Mouse (Mus musculus) kidney, embryonic 14.5 days (tissue): ENCODE results near the gene Safb. TPM values are rescaled to one million over a fixed set of nuclear protein-coding genes. Genes with fewer than 3 reads are reported as not detected.
A peak's percentile ranks its signal among the peaks of the same experiment; 100 is the strongest.

Source experiments
- ATAC-seq: fragments of 200-750 bp; cut with Nextera tagmentation; 2 replicates; pipeline ENCODE4 v1.8.0; 2017; ENCODE audit warnings: moderate number of reproducible peaks, mild to moderate bottlenecking, moderate TSS enrichment, moderate library complexity; ENCODE audit not compliant: low FRiP score, low TSS enrichment
- H3K27ac ChIP-seq: fragments of 300-500 bp; sonication (generic); 2 replicates; pipeline ENCODE4 v1.5.1; 2014; ENCODE audit warnings: low read depth, mild to moderate bottlenecking, low read length, moderate library complexity, mixed read lengths
- H3K27me3 ChIP-seq: fragments of 300-500 bp; sonication (generic); 2 replicates; pipeline ENCODE4 v1.6.1; 2014; ENCODE audit warnings: mild to moderate bottlenecking, low read length; ENCODE audit not compliant: control insufficient read depth, insufficient read depth
- H3K36me3 ChIP-seq: fragments of 300-500 bp; sonication (generic); 2 replicates; pipeline ENCODE4 v1.6.1; 2014; ENCODE audit warnings: low read length, mixed read lengths; ENCODE audit not compliant: control insufficient read depth, insufficient read depth
- H3K4me1 ChIP-seq: fragments of 300-500 bp; sonication (generic); 2 replicates; pipeline ENCODE4 v1.6.1; 2014; ENCODE audit warnings: low read length, mixed read lengths; ENCODE audit not compliant: control insufficient read depth, insufficient read depth
- H3K4me2 ChIP-seq: fragments of 300-500 bp; sonication (generic); replicated peaks from 2 replicates; pipeline ENCODE4 v1.6.1; 2014; ENCODE audit warnings: low read depth, mild to moderate bottlenecking, low read length
- H3K4me3 ChIP-seq: fragments of 300-500 bp; sonication (generic); 2 replicates; pipeline ENCODE4 v1.5.1; 2014; ENCODE audit warnings: mild to moderate bottlenecking, low read length
- H3K9ac ChIP-seq: fragments of 300-500 bp; sonication (generic); 2 replicates; pipeline ENCODE4 v1.6.1; 2014; ENCODE audit warnings: low read depth, mild to moderate bottlenecking, low read length, moderate library complexity
- H3K9me3 ChIP-seq: fragments of 300-500 bp; sonication (generic); 2 replicates; pipeline ENCODE4 v1.6.1; 2016; ENCODE audit warnings: low read length; ENCODE audit not compliant: control insufficient read depth
- WGBS: fragments of 180-500 bp; shearing (Covaris S2); extraction: QIAGEN DNeasy Blood & Tissue Kit; methylation state at CpG from one replicate; pipeline ENCODE4 v1.1.7; 2014; 5-methylcytosine and 5-hydroxymethylcytosine counted together
- polyA plus RNA-seq: library from polyadenylated mRNA; unstranded; fragments of >200 nt; fragmentation: Nextera tagmentation; extraction: Ambion mirVana; gene quantifications from 2 replicates; pipeline ENCODE4 v1.2.1, GENCODE M21; 2014

Safb gene
- polyA plus RNA-seq, 1 experiment from 2014 or later = 102 TPM

GRCm38 (mm10) chr17:56583071-56583470 is 1.6 kb upstream of the Safb start:
- no peaks in the 10 kb centered on the region for H3K27me3 ChIP-seq
- no peak for ATAC-seq
- H3K9ac ChIP-seq = peak overlapping the region; percentile 89
- WGBS = 88% methylated on average over 1 of the region's 1 CpGs
- peaks cover 25% of the 10 kb centered on the region for H3K4me1 ChIP-seq
- no peak overlapping the region for H3K27ac ChIP-seq
- peak overlapping the region; percentile 94 for H3K4me3 ChIP-seq
- H3K9me3 ChIP-seq = no peaks in the 10 kb centered on the region
- peak overlapping the region; percentile 89 for H3K4me2 ChIP-seq
- peaks cover 69% of the 10 kb centered on the region for H3K36me3 ChIP-seq

- Histone ChIP-seq H3K27ac (peak overlapping the region; percentile 91), H3K4me1 (peaks cover 25% of the 10 kb centered on the region), H3K27me3 (no peaks in the 10 kb centered on the region), H3K4me2 (peak overlapping the region; percentile 89), H3K36me3 (peaks cover 69% of the 10 kb centered on the region), H3K9me3 (no peaks in the 10 kb centered on the region), H3K4me3 (peak overlapping the region; percentile 94), H3K9ac (peak overlapping the region; percentile 89)
- ATAC-seq = no peak
- 2% methylated on average over 33 of the region's 33 CpGs for WGBS
These were observed 891 bp upstream of the Safb start for GRCm38 (mm10) chr17:56583611-56584256.

GRCm38 (mm10) chr17:56585171-56585821 is 671 bp downstream of the Safb start:
- peaks cover 25% of the 10 kb centered on the region for H3K4me1 ChIP-seq
- H3K4me2 ChIP-seq = peak overlapping the region; percentile 90
- WGBS = under 1% methylated on average over 55 of the region's 61 CpGs
- no peaks in the 10 kb centered on the region for H3K27me3 ChIP-seq
- peaks cover 71% of the 10 kb centered on the region for H3K36me3 ChIP-seq
- peak overlapping the region; percentile 94 for H3K27ac ChIP-seq
- H3K4me3 ChIP-seq = peak overlapping the region; percentile 98
- ATAC-seq = peak; percentile 12
- H3K9ac ChIP-seq = peak overlapping the region; percentile 93
- H3K9me3 ChIP-seq = no peaks in the 10 kb centered on the region

- Histone ChIP-seq H3K36me3 (peaks cover 71% of the 10 kb centered on the region), H3K27me3 (no peaks in the 10 kb centered on the region), H3K4me1 (peaks cover 23% of the 10 kb centered on the region), H3K9me3 (no peaks in the 10 kb centered on the region), H3K9ac (no peak overlapping the region), H3K27ac (no peak overlapping the region), H3K4me3 (no peak overlapping the region), H3K4me2 (no peak overlapping the region)
- 59% methylated on average over 1 of the region's 1 CpGs for WGBS
- no peak for ATAC-seq
These were observed 3.1 kb downstream of the Safb start for GRCm38 (mm10) chr17:56587773-56588172.

GRCm38 (mm10) chr17:56588921-56589320 is 4.3 kb downstream of the Safb start:
- no peak overlapping the region for H3K27ac ChIP-seq
- H3K4me1 ChIP-seq = peaks cover 16% of the 10 kb centered on the region

GRCm38 (mm10) chr17:56592553-56592952 is 7.9 kb downstream of the Safb start:
- Histone ChIP-seq H3K4me1 (peaks cover 2% of the 10 kb centered on the region; the same call in 1 of the 2 replicates), H3K27ac (no peak overlapping the region), H3K27me3 (no peaks in the 10 kb centered on the region), H3K4me3 (no peak overlapping the region), H3K4me2 (no peak overlapping the region), H3K36me3 (peaks cover 100% of the 10 kb centered on the region), H3K9ac (no peak overlapping the region), H3K9me3 (no peaks in the 10 kb centered on the region)
- no peak for ATAC-seq

More at GRCm38 (mm10) chr17:56588921-56589320, 4.3 kb downstream of the Safb start:
- Histone ChIP-seq H3K9ac (no peak overlapping the region), H3K4me2 (no peak overlapping the region), H3K4me3 (no peak overlapping the region), H3K27me3 (no peaks in the 10 kb centered on the region), H3K36me3 (peaks cover 78% of the 10 kb centered on the region), H3K9me3 (no peaks in the 10 kb centered on the region)
- WGBS = 92% methylated on average over 4 of the region's 4 CpGs
- no peak for ATAC-seq

GRCm38 (mm10) chr17:56593527-56594271 is 9.1 kb downstream of the Safb start:
- Histone ChIP-seq H3K27ac (no peak overlapping the region), H3K9ac (no peak overlapping the region), H3K9me3 (no peaks in the 10 kb centered on the region), H3K4me3 (no peak overlapping the region), H3K4me2 (no peak overlapping the region), H3K4me1 (no peaks in the 10 kb centered on the region), H3K27me3 (no peaks in the 10 kb centered on the region), H3K36me3 (peaks cover 96% of the 10 kb centered on the region)
- 85% methylated on average over 8 of the region's 8 CpGs for WGBS
- ATAC-seq = no peak

GRCm38 (mm10) chr17:56603186-56604069 is 18.8 kb downstream of the Safb start:
- H3K9me3 ChIP-seq = no peaks in the 10 kb centered on the region
- H3K27me3 ChIP-seq = no peaks in the 10 kb centered on the region
- ATAC-seq = no peak
- H3K4me3 ChIP-seq = no peak overlapping the region
- 95% methylated on average over 28 of the region's 28 CpGs for WGBS
- H3K9ac ChIP-seq = no peak overlapping the region
- no peak overlapping the region for H3K27ac ChIP-seq
- peaks cover 87% of the 10 kb centered on the region for H3K36me3 ChIP-seq
- H3K4me1 ChIP-seq = peaks cover 2% of the 10 kb centered on the region
- no peak overlapping the region for H3K4me2 ChIP-seq
